Mouse (Mus musculus): ENCODE data around the gene 2310034G01Rik. TPM values are rescaled to one million over a fixed set of nuclear protein-coding genes. Genes with fewer than 3 reads are reported as not detected.

The 2310034G01Rik gene
- total and polyA plus RNA-seq, 3 experiments: 1.1 to 1.6 (median 1.4) TPM

DNA sequence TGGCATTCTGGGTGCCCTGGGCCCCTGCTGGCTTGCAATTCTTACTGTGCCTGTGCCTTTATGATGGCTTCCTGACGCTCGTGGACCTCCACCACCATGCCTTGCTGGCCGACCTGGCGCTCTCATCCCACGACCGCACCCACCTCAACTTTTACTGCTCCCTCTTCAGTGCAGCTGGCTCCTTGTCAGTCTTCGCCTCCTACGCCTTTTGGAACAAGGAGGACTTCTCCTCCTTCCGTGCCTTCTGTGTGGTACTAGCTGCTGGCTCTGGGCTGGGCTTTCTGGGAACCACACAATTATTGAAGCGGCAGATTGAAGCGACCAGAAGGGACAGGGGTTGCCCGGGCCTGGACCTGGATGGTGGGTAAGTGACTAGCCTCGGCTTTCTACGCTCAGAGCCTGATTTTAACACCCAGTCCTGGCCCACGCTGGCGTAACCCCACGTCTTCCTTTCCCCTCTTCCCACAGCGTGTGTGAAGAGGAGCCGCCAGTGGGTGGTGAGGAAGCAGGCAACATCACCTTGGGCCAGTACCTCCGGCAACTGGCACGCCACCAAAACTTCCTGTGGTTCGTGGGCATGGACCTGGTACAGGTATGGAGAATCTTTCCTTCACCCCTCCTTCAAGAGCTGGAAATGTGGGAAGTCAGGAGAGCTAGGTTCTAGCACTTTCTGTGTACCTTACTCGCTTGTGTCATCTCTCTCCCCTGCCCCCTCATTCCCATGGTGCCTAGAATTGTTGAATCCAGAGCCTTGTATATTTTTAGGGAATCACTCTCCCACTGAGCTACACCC is 17.9 kb upstream of the 2310034G01Rik start:
- Histone ChIP-seq H3K79me2 (replicated peaks; ENCODE audit: control insufficient read depth, extremely low read depth, insufficient read depth, poor library complexity, severe bottlenecking) (no peaks in the 10 kb centered on the region), H3K4me3 (replicated peaks in 1 of 3; ENCODE audit: low read depth in 2 of 3, low read length in 2 of 3, poor library complexity in 1 of 3) (no peak overlapping the region), H3K27ac (ENCODE audit: insufficient read depth, low read depth) (no peak overlapping the region), H3K4me2 (ENCODE audit: insufficient read depth, low read depth, poor library complexity, severe bottlenecking) (no peak overlapping the region), H3K36me3 (replicated peaks in 1 of 2; ENCODE audit: control insufficient read depth in 1 of 2, insufficient read depth in 1 of 2, low read length in 1 of 2) (peaks cover 0 to 48% of the 10 kb centered on the region in 2 experiments), H3K27me3 (replicated peaks) (no peaks in the 10 kb centered on the region), H3K9me3 (replicated peaks; ENCODE audit: low read length) (no peaks in the 10 kb centered on the region), H3K9ac (ENCODE audit: insufficient read depth, low read depth) (no peak overlapping the region), H3K4me1 (ENCODE audit: control insufficient read depth in 1 of 2, insufficient read depth in 2 of 2) (peaks cover 0 to 5% of the 10 kb centered on the region in 2 experiments; a peak in 1 of 4 replicates)
- no peak for DNase-seq (ENCODE audit: extremely low read depth)
- dilution Hi-C loops (cut with MboI; ENCODE audit: extremely low pct_ligation_motif_present, extremely low pct_unique_long_range_greater_than_20kb, low sequenced_read_pairs): no loop called here
- TF ChIP-seq ZKSCAN1 (IDR thresholded peaks at IDR 0.05; ENCODE audit: borderline replicate concordance, low read depth, low read length) (no peak), CTCF (conservative IDR thresholded peaks at IDR 0.05 in 1 of 2, IDR thresholded peaks at IDR 0.05 in 1 of 2; ENCODE audit: low read depth in 2 of 2, low read length in 2 of 2) (no peak), JUND (conservative IDR thresholded peaks at IDR 0.05; ENCODE audit: low read depth, low read length) (no peak), HCFC1 (IDR thresholded peaks at IDR 0.05; ENCODE audit: low read depth, low read length) (no peak), USF2 (conservative IDR thresholded peaks at IDR 0.05; ENCODE audit: low read depth, low read length) (no peak), UBTF (IDR thresholded peaks at IDR 0.05; ENCODE audit: low read depth, low read length) (no peak), MXI1 (IDR thresholded peaks at IDR 0.05; ENCODE audit: low read depth, low read length) (no peak)
- in situ Hi-C loops (cut with MboI; ENCODE audit: low pct_ligation_motif_present, low pct_unique_long_range_greater_than_20kb, low sequenced_read_pairs): loop anchor here (10.0 kb wide), 1 partner anchor 233 kb away; the partner anchor contains the start of gene Elovl3

DNA sequence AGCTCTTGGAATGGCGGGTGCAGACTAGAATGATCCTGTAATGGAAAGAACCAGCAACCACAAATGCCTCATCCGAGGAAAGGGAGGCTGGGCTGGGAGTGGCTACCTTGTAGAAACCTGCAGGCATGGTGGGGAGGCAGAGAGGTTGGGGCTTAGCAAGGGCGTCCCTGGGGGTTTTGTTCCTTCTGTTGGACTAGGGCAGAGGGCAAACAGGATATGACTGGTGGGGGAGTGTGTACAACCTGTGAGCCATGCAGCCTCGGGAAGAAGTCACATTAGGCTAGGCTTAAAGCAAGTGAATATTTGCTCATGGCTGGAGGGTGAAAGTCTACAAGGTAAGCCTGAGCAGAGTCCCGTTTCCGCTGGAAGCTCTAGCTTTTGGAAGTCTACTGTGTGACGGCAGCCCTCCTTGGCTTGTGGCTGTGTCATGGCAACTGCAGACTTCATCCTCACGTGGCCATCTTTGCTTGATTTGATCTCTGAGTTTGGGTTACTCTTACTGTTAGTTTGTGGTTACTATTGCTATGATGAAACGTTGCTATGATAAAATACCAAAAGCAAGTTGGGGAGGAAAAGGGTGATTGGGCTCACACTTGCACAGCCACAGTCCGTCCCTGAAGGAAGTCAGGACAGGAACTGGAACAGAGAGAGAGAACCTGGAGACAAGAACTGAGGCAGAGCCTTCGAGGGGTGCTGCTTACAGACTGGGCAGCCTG is 13.3 kb upstream of the 2310034G01Rik start:
- H3K27me3 ChIP-seq (replicated peaks): no peaks in the 10 kb centered on the region

More for the DNA sequence above, 13.3 kb upstream of the 2310034G01Rik start:
- DNase-seq (ENCODE audit: extremely low read depth): no peak
- dilution Hi-C loops (cut with MboI; ENCODE audit: extremely low pct_ligation_motif_present, extremely low pct_unique_long_range_greater_than_20kb, low sequenced_read_pairs) (no loop called here), in situ Hi-C loops (cut with MboI; ENCODE audit: low pct_ligation_motif_present, low pct_unique_long_range_greater_than_20kb, low sequenced_read_pairs) (loop anchor here (10.0 kb wide), 1 partner anchor 229 kb away; the partner anchor contains the start of gene Elovl3)
- H3K4me2 ChIP-seq (ENCODE audit: insufficient read depth, low read depth, poor library complexity, severe bottlenecking): no peak overlapping the region
- H3K4me1 ChIP-seq (ENCODE audit: control insufficient read depth in 1 of 2, insufficient read depth in 2 of 2): peaks cover 0 to 6% of the 10 kb centered on the region in 2 experiments; a peak in 2 of 4 replicates
- no peaks in the 10 kb centered on the region for H3K9me3 ChIP-seq (replicated peaks; ENCODE audit: low read length)
- H3K9ac ChIP-seq (ENCODE audit: insufficient read depth, low read depth): no peak overlapping the region
- TF ChIP-seq RAD21 (IDR thresholded peaks at IDR 0.05; ENCODE audit: low read depth, low read length): no peak
- no peak for TF ChIP-seq CTCF (conservative IDR thresholded peaks at IDR 0.05 in 1 of 2, IDR thresholded peaks at IDR 0.05 in 1 of 2; ENCODE audit: low read depth in 2 of 2, low read length in 2 of 2)
- no peak for TF ChIP-seq TBP (conservative IDR thresholded peaks at IDR 0.05; ENCODE audit: low read depth, low read length)
- no peak for TF ChIP-seq ELF1 (IDR thresholded peaks at IDR 0.05; ENCODE audit: low read depth, low read length)
- TF ChIP-seq IRF4 (IDR thresholded peaks at IDR 0.05; ENCODE audit: low read depth, low read length): no peak
- no peak for TF ChIP-seq CHD1 (IDR thresholded peaks at IDR 0.05; ENCODE audit: low read depth, low read length)
- no peak for TF ChIP-seq NELFE (IDR thresholded peaks at IDR 0.05; ENCODE audit: low read depth, low read length)
- no peak for TF ChIP-seq USF2 (conservative IDR thresholded peaks at IDR 0.05; ENCODE audit: low read depth, low read length)
- no peak for TF ChIP-seq JUN (IDR thresholded peaks at IDR 0.05; ENCODE audit: insufficient read depth, low read depth, low read length)
- TF ChIP-seq KAT2A (IDR thresholded peaks at IDR 0.05; ENCODE audit: insufficient replicate concordance, low read length): no peak
- TF ChIP-seq PAX5 (IDR thresholded peaks at IDR 0.05; ENCODE audit: low read length): no peak
- no peak overlapping the region for H3K27ac ChIP-seq (ENCODE audit: insufficient read depth, low read depth)
- peaks cover 0 to 33% of the 10 kb centered on the region in 2 experiments for H3K36me3 ChIP-seq (replicated peaks in 1 of 2; ENCODE audit: control insufficient read depth in 1 of 2, insufficient read depth in 1 of 2, low read length in 1 of 2)
- H3K4me3 ChIP-seq (replicated peaks in 1 of 3; ENCODE audit: low read depth in 2 of 3, low read length in 2 of 3, poor library complexity in 1 of 3): no peak overlapping the region
- H3K79me2 ChIP-seq (replicated peaks; ENCODE audit: control insufficient read depth, extremely low read depth, insufficient read depth, poor library complexity, severe bottlenecking): no peaks in the 10 kb centered on the region
